Mouse (Mus musculus) ES-Bruce4 (cell line): ENCODE measurements around the gene Gm2a. TPM values are rescaled to one million over a fixed set of nuclear protein-coding genes. Genes with fewer than 3 reads are reported as not detected.

ENCODE experiments used
- H3K27ac ChIP-seq: 2 replicates; pipeline ENCODE4 v1.5.1; 2012; ENCODE audit warnings: low read length, inconsistent platforms; ENCODE audit not compliant: insufficient read depth
- H3K27me3 ChIP-seq: 2 replicates; pipeline ENCODE4 v1.6.1; 2012; ENCODE audit warnings: mild to moderate bottlenecking, low read length, inconsistent platforms; ENCODE audit not compliant: control insufficient read depth, poor library complexity, insufficient read depth, severe bottlenecking
- H3K36me3 ChIP-seq: 2 replicates; pipeline ENCODE4 v1.6.1; 2012; ENCODE audit warnings: inconsistent platforms, mild to moderate bottlenecking, low read length, moderate library complexity; ENCODE audit not compliant: control insufficient read depth, poor library complexity, insufficient read depth, severe bottlenecking
- H3K4me1 ChIP-seq: one replicate; pipeline ENCODE4 v1.8.1; 2011; ENCODE audit warnings: low read length; ENCODE audit not compliant: control insufficient read depth, insufficient read depth
- H3K4me3 ChIP-seq: 2 replicates; pipeline ENCODE4 v1.5.1; 2011; ENCODE audit warnings: low read depth, mild to moderate bottlenecking, low read length
- H3K9ac ChIP-seq: 2 replicates; pipeline ENCODE4 v1.6.1; 2012; ENCODE audit warnings: low read depth, mild to moderate bottlenecking, inconsistent platforms; ENCODE audit not compliant: poor library complexity, severe bottlenecking
- H3K9me3 ChIP-seq: replicated peaks from 2 replicates; pipeline ENCODE4 v1.6.1; 2012; ENCODE audit warnings: mild to moderate bottlenecking, low read length, inconsistent platforms; ENCODE audit not compliant: control insufficient read depth, poor library complexity, insufficient read depth, severe bottlenecking
- CTCF ChIP-seq: IDR thresholded peaks from one replicate; pipeline ENCODE4 v1.8.1; 2011; ENCODE audit warnings: low read depth, low read length
- EP300 ChIP-seq: IDR thresholded peaks from 2 replicates; pipeline ENCODE4 v1.6.1; 2011; ENCODE audit warnings: low read depth, low read length; ENCODE audit not compliant: insufficient read depth
- POLR2A ChIP-seq: IDR thresholded peaks from one replicate; pipeline ENCODE4 v1.8.1; 2011; ENCODE audit warnings: low read length; ENCODE audit not compliant: insufficient read depth
- polyA plus RNA-seq: library from polyadenylated mRNA; stranded (reverse); fragments of >200 nt; gene quantifications from 2 replicates; pipeline ENCODE4 v1.2.4, GENCODE M21; 2011; ENCODE audit warnings: low read depth; ENCODE audit not compliant: missing spikeins, insufficient read depth, insufficient read length

Gene Gm2a
- polyA plus RNA-seq, 1 experiment, result 24.7 TPM

DNA sequence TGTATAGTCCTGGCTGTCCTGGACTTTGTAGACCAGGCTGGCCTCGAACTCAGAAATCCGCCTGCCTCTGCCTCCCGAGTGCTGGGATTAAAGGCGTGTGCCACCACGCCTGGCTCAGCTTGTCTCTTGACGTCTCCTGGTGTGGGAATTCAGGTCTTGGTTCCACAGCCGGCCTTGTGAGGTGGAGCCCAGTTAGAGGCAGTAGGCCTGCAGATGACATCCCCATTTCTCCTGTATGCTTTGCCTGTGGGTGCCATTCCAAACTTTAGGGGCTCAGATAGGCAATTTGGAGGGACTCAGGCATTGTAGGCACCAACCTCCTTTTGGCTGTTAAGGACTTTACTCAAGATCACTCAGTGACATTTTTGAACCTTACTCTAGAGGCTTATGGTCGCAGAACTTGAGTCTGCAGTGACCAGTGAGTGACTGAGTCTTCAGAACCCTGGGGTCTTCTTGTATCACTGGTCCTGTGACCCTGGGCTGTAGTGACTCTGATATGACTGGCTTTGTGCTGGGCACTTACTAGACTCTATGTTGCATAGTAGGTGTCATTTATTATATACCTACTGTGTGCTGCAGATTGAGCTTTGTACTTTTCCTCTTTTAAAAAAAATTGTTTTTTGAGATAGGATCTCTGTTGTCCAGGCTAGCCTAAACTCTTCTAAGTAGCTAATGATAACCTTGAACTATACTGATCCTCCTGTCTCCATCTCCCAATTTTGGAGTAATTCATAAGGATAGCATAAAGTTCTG is 1.3 kb downstream of the Gm2a start:
- Histone ChIP-seq H3K9me3 (no peaks in the 10 kb centered on the region), H3K27ac (no peak overlapping the region), H3K4me1 (peaks cover 3% of the 10 kb centered on the region), H3K4me3 (no peak overlapping the region), H3K27me3 (no peaks in the 10 kb centered on the region), H3K36me3 (no peaks in the 10 kb centered on the region), H3K9ac (no peak overlapping the region)
- TF ChIP-seq EP300 (no peak), POLR2A (no peak), CTCF (no peak)

DNA sequence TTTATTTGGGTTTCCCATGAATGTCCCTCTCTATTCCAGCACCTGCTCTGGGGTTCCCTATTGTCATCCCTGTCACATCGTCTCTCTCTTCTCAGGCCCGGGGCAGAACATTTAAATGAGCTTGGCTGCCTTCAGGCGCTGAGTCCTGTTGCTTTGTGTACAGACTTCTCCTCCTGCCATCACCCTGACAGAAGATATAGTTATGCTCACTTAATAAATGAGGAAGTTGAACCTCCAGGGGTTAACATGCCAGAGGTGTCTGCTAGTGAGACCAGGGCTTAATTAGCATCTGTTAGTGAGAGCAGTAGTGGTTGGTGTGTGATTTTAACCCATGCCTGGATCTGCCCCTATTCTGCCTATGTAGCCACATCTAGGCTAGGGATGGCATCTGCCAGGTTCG is 2.0 kb downstream of the Gm2a start:
- Histone ChIP-seq H3K9ac (no peak overlapping the region), H3K4me3 (no peak overlapping the region), H3K4me1 (peaks cover 3% of the 10 kb centered on the region), H3K27me3 (no peaks in the 10 kb centered on the region), H3K27ac (no peak overlapping the region), H3K9me3 (no peaks in the 10 kb centered on the region), H3K36me3 (no peaks in the 10 kb centered on the region)
- TF ChIP-seq CTCF (no peak), POLR2A (no peak), EP300 (no peak)

DNA sequence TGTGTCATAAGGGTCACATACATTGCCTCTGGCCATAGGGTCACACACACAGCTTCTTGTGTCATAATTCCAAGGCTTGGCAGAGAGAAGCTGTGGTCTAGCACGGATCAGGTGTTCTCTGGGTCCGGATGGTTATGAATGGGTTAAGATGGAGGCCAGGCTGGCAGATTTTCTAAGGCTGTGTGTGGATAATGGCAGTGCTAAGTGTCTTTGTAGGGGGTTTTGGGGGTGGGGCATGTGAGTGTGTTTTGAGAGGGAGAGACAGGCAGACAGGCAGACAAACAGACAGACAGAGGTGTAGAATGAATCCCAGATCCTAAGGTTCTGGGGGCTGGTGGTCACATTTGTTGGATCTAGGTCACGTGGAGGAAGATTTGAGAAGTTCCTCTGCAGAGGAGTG is 4.1 kb downstream of the Gm2a start:
- no peak for TF ChIP-seq POLR2A
- TF ChIP-seq CTCF, result no peak
- no peak for TF ChIP-seq EP300
- no peak overlapping the region for H3K27ac ChIP-seq
- H3K4me1 ChIP-seq, result peaks cover 3% of the 10 kb centered on the region
- no peaks in the 10 kb centered on the region for H3K36me3 ChIP-seq
- no peak overlapping the region for H3K9ac ChIP-seq
- no peak overlapping the region for H3K4me3 ChIP-seq
- H3K27me3 ChIP-seq, result no peaks in the 10 kb centered on the region
- no peaks in the 10 kb centered on the region for H3K9me3 ChIP-seq

DNA sequence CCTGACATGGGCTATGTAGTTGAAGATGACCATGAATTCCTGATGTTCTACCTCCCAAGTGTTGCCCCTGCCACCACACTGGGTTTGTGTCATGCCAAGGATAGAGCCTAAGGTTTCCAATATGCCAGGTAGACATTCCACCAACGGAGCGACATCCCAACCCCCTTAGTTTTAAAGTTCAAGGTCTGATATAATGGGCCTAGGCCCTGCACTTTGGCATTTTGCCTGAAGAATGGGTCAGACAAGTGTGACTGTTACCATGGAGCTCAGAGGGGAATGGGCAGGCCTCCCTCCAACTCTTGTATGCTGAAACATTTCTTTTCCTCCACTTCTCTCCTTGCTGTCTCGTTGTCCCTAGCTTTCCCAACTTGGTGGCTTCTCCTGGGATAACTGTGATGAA is 5.3 kb downstream of the Gm2a start:
- Histone ChIP-seq H3K4me3 (no peak overlapping the region), H3K36me3 (no peaks in the 10 kb centered on the region), H3K27ac (no peak overlapping the region), H3K4me1 (peaks cover 3% of the 10 kb centered on the region), H3K27me3 (no peaks in the 10 kb centered on the region), H3K9ac (no peak overlapping the region), H3K9me3 (no peaks in the 10 kb centered on the region)
- TF ChIP-seq EP300 (no peak), CTCF (no peak), POLR2A (no peak)

DNA sequence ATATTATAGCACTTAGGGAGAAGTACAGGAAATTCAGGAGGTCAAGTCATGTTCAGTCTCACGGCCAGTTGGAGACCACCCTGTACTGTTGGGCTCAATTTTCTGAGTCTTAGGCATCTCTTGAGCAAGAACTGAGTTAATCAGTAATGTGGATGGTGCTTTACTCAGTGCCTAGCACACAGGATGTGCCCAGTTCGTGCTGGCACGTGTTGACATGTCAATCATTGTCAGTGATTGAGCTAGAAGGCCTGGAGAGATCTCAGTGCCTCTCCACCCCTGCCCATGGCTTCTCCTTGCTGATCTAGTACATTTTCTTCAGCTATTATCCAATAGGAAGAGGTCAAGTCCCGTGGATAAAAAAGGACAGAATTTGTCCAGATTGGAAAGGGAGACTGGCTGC is 7.5 kb downstream of the Gm2a start:
- H3K9ac ChIP-seq, result no peak overlapping the region
- no peak overlapping the region for H3K27ac ChIP-seq
- TF ChIP-seq POLR2A (no peak), EP300 (no peak), CTCF (no peak)
- no peaks in the 10 kb centered on the region for H3K36me3 ChIP-seq
- no peak overlapping the region for H3K4me3 ChIP-seq
- H3K4me1 ChIP-seq, result no peaks in the 10 kb centered on the region
- no peaks in the 10 kb centered on the region for H3K27me3 ChIP-seq
- no peaks in the 10 kb centered on the region for H3K9me3 ChIP-seq

DNA sequence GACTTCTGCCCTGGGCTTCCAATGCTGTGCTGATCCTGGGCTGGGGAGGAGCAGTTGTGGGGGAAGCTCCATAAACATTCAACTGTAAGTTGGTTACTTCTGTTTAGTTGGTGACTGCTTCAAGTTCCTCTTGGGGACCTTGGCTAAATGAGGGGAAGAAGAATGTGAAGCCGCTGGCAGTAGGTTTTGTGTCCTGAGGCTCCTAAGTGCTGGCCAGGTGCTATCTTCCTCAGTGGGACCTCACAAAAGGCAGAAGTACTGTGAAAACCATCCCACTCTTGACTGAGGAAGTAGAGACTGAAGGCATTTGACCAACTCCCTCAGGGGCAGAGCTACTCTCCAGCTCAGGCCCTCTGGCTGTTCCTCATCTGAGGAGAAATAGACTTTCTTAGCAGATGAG is 8.7 kb downstream of the Gm2a start:
- H3K9ac ChIP-seq, result no peak overlapping the region
- no peaks in the 10 kb centered on the region for H3K4me1 ChIP-seq
- H3K36me3 ChIP-seq, result no peaks in the 10 kb centered on the region
- TF ChIP-seq EP300, result no peak
- no peak for TF ChIP-seq CTCF
- TF ChIP-seq POLR2A, result no peak
- H3K27ac ChIP-seq, result no peak overlapping the region
- no peak overlapping the region for H3K4me3 ChIP-seq
- no peaks in the 10 kb centered on the region for H3K27me3 ChIP-seq
- H3K9me3 ChIP-seq, result no peaks in the 10 kb centered on the region
